ENCODE assay signal across 18 mouse cellular contexts in the genomic region with DNA sequence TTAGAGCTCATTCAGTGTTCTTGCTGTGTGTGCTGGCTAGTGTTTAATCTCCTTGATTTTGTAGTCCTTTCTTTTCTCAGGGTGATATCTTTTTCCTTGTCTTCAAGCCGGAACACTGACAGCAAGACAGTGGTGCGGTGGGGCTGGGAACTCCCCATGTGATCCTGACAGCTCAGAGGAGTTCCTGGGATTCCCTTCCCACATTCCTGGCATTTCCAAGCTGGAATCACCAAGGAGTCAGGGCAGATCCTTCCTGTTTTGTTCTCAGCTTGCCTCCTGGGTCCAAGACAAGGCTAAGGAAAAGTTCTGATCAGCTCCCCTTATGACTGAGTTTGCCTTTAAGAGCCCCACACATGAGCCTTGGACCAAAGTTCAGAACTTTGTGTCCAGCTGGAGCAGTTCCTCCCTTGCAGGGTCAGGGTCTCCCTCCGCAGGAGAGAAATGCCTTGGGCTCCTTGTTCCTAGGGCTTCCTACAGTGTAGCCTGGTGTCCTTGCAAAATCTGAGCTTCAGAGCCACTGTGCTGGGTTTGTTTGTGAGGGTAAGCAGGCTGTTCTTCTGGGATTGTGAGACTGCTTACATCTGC. TPM values are rescaled to one million over a fixed set of nuclear protein-coding genes. Genes with fewer than 3 reads are reported as not detected.
A peak's percentile ranks its signal among the peaks of the same experiment; 100 is the strongest.
DNase-seq lines count a peak whose midpoint lies in the region; ATAC-seq and TF ChIP-seq lines count a peak whose summit lies in the region.
"Had no signal": no experiment of that assay in that cellular context is flagged by ENCODE, and none has a peak within 500 bp of the region (broad histone marks: within the 10 kb centered on the region; RNA-seq: fewer than 3 reads in every experiment).

No protein-coding gene starts in this region.

- no peaks in the 10 kb centered on the region for H3K9me3 ChIP-seq in heart, embryonic 12.5 days (replicated peaks)
- H3K9me3 ChIP-seq in intestine, embryonic 16.5 days (ENCODE audit: control insufficient read depth, low read length), result no peaks in the 10 kb centered on the region
- H3K9me3 ChIP-seq: embryonic facial prominence, embryonic 12.5 days; forebrain, embryonic 12.5 days; limb, embryonic 15.5 days; neural tube, embryonic 15.5 days had no signal

- no peak overlapping the region for H3K4me2 ChIP-seq in heart, embryonic 12.5 days
- H3K4me2 ChIP-seq in intestine, embryonic 16.5 days (ENCODE audit: low read depth, low read length), result no peak overlapping the region
- H3K4me2 ChIP-seq: embryonic facial prominence, embryonic 12.5 days; forebrain, embryonic 12.5 days; limb, embryonic 15.5 days; neural tube, embryonic 15.5 days had no signal

- no peaks in the 10 kb centered on the region for H3K79me2 ChIP-seq in C2C12 (ENCODE audit: control insufficient read depth, insufficient read depth)

- no peak overlapping the region for H3K9ac ChIP-seq in heart, embryonic 12.5 days
- H3K9ac ChIP-seq in intestine, embryonic 16.5 days (ENCODE audit: low read depth, low read length), result 0 out of 2 replicates have a peak overlapping the region, but pooled peaks have one; percentile 6
- H3K9ac ChIP-seq: embryonic facial prominence, embryonic 12.5 days; forebrain, embryonic 12.5 days; limb, embryonic 15.5 days; neural tube, embryonic 15.5 days had no signal

- no peaks in the 10 kb centered on the region; the same call in 1 of the 2 replicates for H3K36me3 ChIP-seq in heart, embryonic 12.5 days
- H3K36me3 ChIP-seq in C2C12 (ENCODE audit: control insufficient read depth, insufficient read depth), result no peaks in the 10 kb centered on the region
- H3K36me3 ChIP-seq in intestine, embryonic 16.5 days (ENCODE audit: control insufficient read depth, insufficient read depth, low read length), result no peaks in the 10 kb centered on the region
- H3K36me3 ChIP-seq: embryonic facial prominence, embryonic 12.5 days; forebrain, embryonic 12.5 days; limb, embryonic 15.5 days; neural tube, embryonic 15.5 days had no signal

- no peak overlapping the region for H3ac ChIP-seq in C2C12 (ENCODE audit: control insufficient read depth, insufficient read length, low read depth)

- peaks cover 51% of the 10 kb centered on the region for H3K4me1 ChIP-seq in heart, embryonic 12.5 days (replicated peaks)
- H3K4me1 ChIP-seq in intestine, embryonic 16.5 days (ENCODE audit: control insufficient read depth, insufficient read depth, low read length), result peaks cover 7% of the 10 kb centered on the region
- H3K4me1 ChIP-seq: forebrain, embryonic 12.5 days; neural tube, embryonic 15.5 days had no signal

- no peak overlapping the region for H3K4me3 ChIP-seq in heart, embryonic 12.5 days
- no peak overlapping the region for H3K4me3 ChIP-seq in C2C12 (ENCODE audit: insufficient read depth, poor library complexity, severe bottlenecking)
- no peak overlapping the region for H3K4me3 ChIP-seq in intestine, embryonic 16.5 days (ENCODE audit: low read length)
- H3K4me3 ChIP-seq: embryonic facial prominence, embryonic 12.5 days; forebrain, embryonic 12.5 days; limb, embryonic 15.5 days; neural tube, embryonic 15.5 days had no signal

- TF ChIP-seq CTCF in C2C12 (IDR thresholded peaks at IDR 0.05; ENCODE audit: control insufficient read depth, insufficient read depth, insufficient read length), result no peak

- no peak; the same call in 1 of the 2 replicates for ATAC-seq in heart, embryonic 12.5 days (ENCODE audit: insufficient number of reproducible peaks, low FRiP score)
- ATAC-seq in intestine, embryonic 16.5 days, result peak; percentile 24; the same call in 1 of the 2 replicates

- H3K79me3 ChIP-seq in C2C12 (ENCODE audit: low read depth), result no peaks in the 10 kb centered on the region

- H3K27me3 ChIP-seq in heart, embryonic 12.5 days (replicated peaks), result no peaks in the 10 kb centered on the region
- H3K27me3 ChIP-seq in C2C12 (ENCODE audit: control insufficient read depth, insufficient read depth, insufficient read length), result no peaks in the 10 kb centered on the region
- no peaks in the 10 kb centered on the region for H3K27me3 ChIP-seq in intestine, embryonic 16.5 days (replicated peaks; ENCODE audit: control insufficient read depth, insufficient read depth, low read length)
- H3K27me3 ChIP-seq: embryonic facial prominence, embryonic 12.5 days; forebrain, embryonic 12.5 days; limb, embryonic 15.5 days; neural tube, embryonic 15.5 days had no signal

- intact Hi-C loops in heart, postnatal 25 days (cut with DNase I), result no loop called here

- H3K27ac ChIP-seq in heart, embryonic 12.5 days (ENCODE audit: poor library complexity, severe bottlenecking), result peak overlapping the region; percentile 50; the same call in 1 of the 2 replicates
- H3K27ac ChIP-seq in intestine, embryonic 16.5 days (ENCODE audit: low read length), result 0 out of 2 replicates have a peak overlapping the region, but pooled peaks have one; percentile 29
- H3K27ac ChIP-seq: embryonic facial prominence, embryonic 12.5 days; forebrain, embryonic 12.5 days; limb, embryonic 15.5 days; neural tube, embryonic 15.5 days had no signal

- 15% methylated on average over 3 of the region's 3 CpGs for WGBS in heart, embryonic 12.5 days
- 22% methylated on average over 3 of the region's 3 CpGs for WGBS in intestine, embryonic 16.5 days

- DNase-seq in heart, postnatal 25 days (ENCODE audit: low spot score), result no peak
- peak; percentile 20 to 36 for DNase-seq in kidney, postnatal 4 days
- DNase-seq in retina, embryonic 14.5 days (ENCODE audit: low spot score), result no peak
- no peak for DNase-seq in layer of hippocampus, adult 8-10 months (ENCODE audit: low spot score in 2 of 2)
- DNase-seq in ovary, adult 18-20 months (ENCODE audit: low spot score), result no peak
- DNase-seq: cerebellum, adult 2 months; heart, postnatal 14 days; right cerebral cortex, postnatal 14 days; thymus, postnatal 36 days had no signal

TF ChIP-seq in C2C12, 6 proteins besides CTCF, POLR2A, EP300 and RAD21:
- no peak for TF ChIP-seq MAX (IDR thresholded peaks at IDR 0.05)
- no peak for TF ChIP-seq FOSL1 (IDR thresholded peaks at IDR 0.05; ENCODE audit: insufficient read depth, low read length, poor library complexity, severe bottlenecking)
- no peak for TF ChIP-seq CEBPB (IDR thresholded peaks at IDR 0.05; ENCODE audit: low read depth)
- TF ChIP-seq USF1 (IDR thresholded peaks at IDR 0.05; ENCODE audit: low read depth), result peak; percentile 39
- TF ChIP-seq MYOG (IDR thresholded peaks at IDR 0.05; ENCODE audit: control insufficient read depth, extremely low read depth, insufficient read length), result no peak
- no peak for TF ChIP-seq MYOD1 (IDR thresholded peaks at IDR 0.05; ENCODE audit: control insufficient read depth, insufficient read length, low read depth)
TF ChIP-seq in C2C12: peak in this region for 1.

RNA-seq across cellular contexts. Expression of a gene that starts 33.1 kb away (rescaled TPM):
- 65.0 and 65.8 TPM in 2 replicates for polyA plus RNA-seq in heart, embryonic 12.5 days (2016; fragmentation: Nextera tagmentation; extraction: Ambion mirVana)
- total RNA-seq in heart, postnatal 25 days (2021), result under 1 TPM; 0.36 to 0.65 TPM
- polyA plus RNA-seq in C2C12 (2012; fragmentation: generic; extraction: Trizol), result 0.25 TPM
- polyA plus RNA-seq in intestine, embryonic 16.5 days (2015; fragmentation: Nextera tagmentation; extraction: Ambion mirVana), result 2.8 and 3.1 TPM in 2 replicates
- under 1 TPM; 0.16 to 0.55 (median 0.42) TPM for total RNA-seq in layer of hippocampus, adult 8-10 months (2022)
- total RNA-seq: adrenal gland, adult 18-20 months; monocyte, adult 5-6 weeks had no signal

Comparison
In these comparisons a context has a peak if more than half of its experiments do, and no peak if none do; other contexts are left out.
1. DNase-seq: peak in kidney, postnatal 4 days (2 of 2); none in heart, postnatal 25 days (single experiment), retina, embryonic 14.5 days (single experiment), layer of hippocampus, adult 8-10 months (0 of 2) and ovary, adult 18-20 months (single experiment).
2. RNA of a gene that starts 33.1 kb away (polyA plus RNA-seq): 65.0 to 65.8 TPM in heart, embryonic 12.5 days; 2.8 to 3.1 TPM in intestine, embryonic 16.5 days and 0.25 TPM in C2C12 (single experiment); every median in the first group is over 10 times any median in the second.